Mouse (Mus musculus) adrenal gland, adult (tissue): ENCODE data around the gene Dis3l2.

ENCODE experiments used
- DNase-seq, 2 experiments: peaks; one replicate each; pipeline ENCODE4 v3.0.0; 2022 to 2023; ENCODE audit warnings: low spot score in 1 of 2; ENCODE audit not compliant: inconsistent age in 2 of 2

Gene Dis3l2

DNA sequence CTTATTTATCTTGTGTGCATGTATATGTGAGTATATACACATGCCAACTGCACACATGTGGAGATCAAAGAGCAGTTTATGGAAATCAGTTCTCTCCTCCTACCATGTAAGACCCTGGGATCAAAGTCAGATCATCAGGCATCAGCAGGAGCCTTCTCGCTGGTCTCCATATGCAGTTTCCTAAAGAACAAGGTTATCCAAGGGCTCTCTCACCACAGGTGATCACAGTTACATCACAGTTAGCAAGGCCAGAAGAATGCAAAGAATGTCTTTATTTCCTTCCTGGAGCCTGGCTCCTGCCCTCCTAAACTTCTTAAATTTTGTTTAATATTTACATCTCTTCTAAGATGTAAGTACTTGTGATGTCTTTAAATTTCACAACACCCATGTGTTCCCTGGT is 304.6 kb downstream of the Dis3l2 start:
- DNase-seq, result no peak

DNA sequence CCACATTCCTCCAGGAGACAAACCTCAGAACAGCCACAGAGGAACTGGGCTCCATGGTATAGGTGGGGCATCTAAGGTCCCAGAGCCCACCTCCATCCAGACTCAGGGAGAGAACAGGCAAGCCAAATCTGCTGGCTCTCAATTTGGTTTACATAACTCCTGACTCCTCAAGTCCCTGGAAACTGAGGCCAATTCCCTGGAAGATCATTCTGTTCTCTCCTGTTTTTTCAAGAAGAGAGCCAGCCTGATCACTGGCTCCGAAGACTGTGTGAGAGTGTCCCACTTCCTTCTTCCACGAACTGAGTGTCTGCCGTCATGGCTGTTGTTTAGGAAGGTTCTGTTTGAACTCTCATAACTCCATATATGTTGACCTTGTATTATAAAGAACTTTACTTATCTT is 305.5 kb downstream of the Dis3l2 start:
- DNase-seq, result no peak

DNA sequence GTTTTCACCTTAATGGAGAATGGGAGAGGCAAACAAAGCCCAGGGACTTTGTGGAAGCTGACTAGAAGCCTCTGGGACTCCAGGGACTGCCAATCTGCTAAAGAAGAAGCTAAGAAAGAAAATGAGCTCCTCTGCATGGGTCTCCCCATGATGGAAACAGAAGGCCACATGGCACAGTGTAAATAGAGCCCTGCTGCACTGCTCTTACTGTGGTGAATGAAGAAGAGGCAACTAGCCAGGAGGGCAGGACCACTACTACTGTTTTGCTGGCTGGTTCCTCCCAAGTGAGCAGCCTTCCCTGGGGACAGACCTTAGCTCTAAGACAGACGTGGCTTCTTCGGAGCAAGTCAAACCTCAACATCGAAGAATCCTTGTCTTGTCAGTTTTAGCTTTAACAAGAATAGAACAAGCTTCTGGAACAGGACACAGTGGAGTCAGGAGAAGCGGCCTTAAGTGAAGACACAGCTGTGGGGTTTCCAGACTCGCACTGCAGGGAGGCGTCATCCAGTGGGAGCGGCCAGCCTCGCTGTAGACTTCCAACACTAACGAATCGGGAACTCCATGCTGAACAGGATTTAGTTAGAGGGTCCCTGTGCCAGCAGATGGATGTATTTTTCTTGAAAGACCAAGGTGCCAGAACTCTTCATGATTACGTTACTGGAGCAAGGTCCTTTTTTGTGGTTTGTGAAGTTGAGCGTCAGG is 307.2 kb downstream of the Dis3l2 start:
- DNase-seq, result no peak

DNA sequence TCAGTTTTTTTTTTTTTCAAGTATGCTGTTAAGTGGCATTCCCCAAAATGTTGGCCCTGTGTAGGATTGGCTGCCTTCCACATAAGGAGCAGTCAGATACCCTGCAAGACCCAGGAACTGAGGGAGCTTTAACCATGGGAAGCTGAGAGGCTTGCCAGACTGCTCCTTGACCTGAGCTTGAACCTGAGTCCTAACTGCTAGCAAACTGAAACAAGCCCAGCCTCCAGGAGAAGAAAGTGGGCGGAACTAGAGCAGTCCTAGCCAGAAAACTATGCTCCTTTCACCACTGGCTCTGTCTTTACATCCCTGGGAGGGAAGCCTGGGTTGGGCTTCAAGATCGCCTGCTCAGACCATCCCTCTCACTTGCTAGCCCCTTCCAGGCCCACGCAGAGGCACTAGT is 308.1 kb downstream of the Dis3l2 start:
- no peak for DNase-seq

DNA sequence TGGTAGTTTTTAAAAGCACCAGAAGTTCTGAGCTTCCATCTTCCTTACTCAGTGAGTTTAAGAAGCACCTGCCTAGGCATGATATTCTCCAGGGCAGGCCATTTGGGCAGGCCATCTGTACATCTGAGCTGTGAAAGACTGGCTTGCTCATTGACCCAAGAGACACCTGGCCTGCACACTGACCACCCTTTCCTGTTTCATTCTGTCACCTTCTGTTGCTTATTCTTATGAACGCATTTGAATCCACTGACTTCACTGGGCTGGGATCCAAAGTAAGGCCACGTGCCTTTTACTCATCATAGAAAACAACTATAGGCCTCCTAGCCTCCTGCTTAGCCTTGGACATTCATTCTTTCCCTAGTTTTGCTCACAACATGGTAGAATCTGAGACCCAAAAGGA is 309.0 kb downstream of the Dis3l2 start:
- DNase-seq, result peak in 1 of 2 experiments; percentile 39

DNA sequence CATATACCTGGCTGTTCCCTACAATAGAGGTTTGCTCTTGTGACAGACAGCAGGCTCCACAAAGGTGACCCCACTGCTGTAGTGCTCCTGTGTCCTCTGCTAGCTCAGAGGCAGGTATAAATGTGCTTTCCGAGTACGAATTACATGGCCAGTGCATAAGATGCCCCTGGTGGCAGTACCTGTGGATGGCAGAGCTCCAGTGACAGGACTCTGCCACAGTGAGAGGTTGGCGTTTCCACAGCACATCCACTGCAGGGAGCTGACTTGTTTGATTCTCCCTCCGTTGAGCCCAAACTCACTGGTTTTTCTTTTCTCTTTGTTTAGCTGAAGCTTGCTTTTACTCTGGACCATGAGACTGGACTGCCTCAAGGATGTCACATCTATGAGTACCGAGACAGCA is 317.1 kb downstream of the Dis3l2 start:
- DNase-seq, result no peak

DNA sequence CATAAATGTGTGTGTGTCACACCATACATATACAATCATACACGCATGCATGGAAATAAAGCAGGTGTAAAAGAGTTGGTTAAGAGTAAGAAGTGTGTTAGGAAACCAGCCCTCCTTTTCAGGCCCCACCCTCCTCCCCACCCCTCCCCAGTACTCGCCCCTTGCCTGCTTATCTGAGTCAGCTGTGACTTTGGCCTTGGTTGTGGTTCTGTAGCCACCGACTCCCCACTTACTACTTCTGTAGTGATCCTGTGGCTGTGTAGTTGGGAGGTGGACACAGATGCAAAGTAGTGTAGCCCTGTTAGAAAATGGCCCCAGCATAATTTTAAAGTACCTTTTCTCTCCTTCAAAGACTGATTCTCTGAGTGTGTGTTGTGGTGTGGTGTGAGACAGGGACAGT is 318.0 kb downstream of the Dis3l2 start:
- no peak for DNase-seq

DNA sequence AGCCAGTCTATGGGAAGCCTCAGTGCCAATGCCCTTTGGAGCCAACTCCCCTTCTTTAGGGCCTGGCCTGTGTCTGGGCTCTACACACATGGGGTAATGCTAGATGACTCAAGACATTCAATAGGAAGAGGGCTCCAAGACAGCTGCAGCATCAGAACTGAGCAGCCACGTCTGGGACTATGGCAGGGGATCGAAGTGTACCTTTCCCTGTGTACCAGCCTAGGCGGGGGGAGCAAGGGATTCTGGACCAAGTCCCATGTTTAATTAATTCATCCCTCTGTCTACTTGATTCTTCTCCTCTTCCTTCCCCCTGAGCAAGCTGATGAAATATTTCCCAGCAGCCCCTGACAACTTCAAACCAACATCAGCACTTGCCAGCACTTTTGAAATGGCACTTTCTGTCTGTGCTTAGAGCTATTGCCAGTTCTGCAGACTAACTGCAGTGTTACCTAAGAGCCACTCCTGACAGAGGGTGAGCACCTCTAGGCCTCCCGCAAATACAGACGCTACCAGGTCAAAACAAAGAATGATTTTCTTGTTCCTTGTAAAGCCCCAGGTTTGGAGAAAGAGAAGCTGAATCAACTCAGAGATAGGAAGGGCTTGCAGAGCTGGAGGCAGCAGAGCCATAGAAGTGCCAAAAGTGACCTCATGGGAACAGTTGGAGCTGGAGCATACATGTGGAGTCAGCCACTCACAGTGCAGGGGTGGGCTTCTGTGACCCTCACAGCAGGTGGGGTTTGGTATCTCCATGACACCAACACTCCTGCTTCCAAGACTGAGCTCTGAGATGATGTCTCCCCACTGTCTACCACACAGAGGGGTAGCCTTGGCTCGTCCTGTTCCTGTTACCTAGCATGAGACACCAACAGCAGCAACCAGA is 319.9 kb downstream of the Dis3l2 start:
- DNase-seq, result no peak

DNA sequence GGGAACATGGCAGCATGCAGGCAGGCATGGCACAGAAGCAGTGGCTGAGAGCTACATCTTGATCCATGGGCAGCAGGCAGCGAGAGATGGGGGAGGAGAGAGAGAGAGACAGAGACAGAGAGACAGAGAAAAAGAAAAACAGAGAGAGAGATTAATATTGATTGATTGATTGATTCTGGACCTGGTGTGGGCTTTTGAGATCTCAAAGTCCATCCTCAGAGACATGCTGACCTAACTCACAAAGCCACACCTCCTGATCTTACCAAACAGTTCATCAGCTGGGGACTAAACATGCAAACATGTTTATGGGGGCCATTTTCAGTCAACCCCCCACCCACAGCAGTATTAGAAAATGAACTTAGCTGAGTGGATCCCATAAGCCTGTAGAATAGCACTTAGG is 321.4 kb downstream of the Dis3l2 start:
- DNase-seq, result no peak

DNA sequence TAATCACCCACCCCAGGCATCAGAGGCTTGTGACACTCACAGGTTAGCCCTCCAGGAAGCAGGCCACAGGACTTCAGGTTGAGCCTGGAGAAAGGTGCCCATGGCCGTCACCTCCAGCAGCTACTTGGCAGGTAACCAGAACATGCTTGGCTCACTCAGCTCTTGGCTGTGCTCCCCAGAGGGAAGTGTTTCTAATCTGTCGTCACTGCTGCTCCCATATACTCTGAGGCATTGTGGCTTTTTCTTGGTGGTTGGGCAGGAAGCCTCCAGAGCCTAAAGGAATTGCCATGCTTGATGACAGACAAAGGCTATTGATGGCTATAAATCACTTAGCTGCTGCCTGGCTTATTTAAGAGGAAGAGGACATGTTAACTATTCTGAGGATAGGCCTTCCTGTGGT is 325.2 kb downstream of the Dis3l2 start:
- peak; percentile 38 to 78 for DNase-seq

DNA sequence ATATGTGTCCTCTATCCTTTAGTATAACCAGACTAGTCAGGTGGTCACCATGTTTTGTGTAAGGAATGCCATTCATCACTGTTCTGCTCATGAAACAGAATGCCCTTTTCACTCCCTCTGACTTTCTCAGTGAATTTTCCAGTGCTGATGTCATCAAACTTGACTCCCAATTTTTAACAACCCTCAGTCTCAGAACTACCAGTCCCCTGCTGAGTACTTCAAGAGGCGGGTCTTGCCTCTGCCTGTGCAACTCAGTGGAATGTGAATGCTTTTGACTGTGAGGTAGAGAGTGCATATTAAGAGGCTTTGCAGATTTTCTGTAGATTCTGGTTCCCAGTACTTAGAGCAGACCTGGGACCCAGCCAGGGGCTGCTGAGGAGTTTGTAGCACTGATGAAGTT is 327.0 kb downstream of the Dis3l2 start:
- no peak for DNase-seq

DNA sequence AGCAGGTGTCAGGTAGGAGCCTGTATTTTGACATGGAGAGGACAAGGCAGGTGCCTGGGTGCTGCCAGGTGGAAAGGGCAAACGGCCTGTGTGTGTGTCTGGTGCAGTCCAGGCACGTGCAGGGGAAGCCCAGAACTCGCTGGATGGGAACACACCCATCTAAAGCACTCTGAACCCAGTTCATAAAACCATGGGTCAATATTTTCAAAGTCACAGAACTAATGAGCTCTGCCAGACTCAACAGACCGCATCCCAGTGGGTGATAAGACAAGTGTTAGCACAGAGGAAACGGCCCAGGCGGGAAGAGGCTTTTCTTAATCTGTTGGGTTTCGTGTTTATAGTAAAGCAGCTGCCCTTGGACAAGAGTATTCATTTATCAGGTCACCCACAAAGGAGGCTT is 328.9 kb downstream of the Dis3l2 start:
- DNase-seq, result no peak

DNA sequence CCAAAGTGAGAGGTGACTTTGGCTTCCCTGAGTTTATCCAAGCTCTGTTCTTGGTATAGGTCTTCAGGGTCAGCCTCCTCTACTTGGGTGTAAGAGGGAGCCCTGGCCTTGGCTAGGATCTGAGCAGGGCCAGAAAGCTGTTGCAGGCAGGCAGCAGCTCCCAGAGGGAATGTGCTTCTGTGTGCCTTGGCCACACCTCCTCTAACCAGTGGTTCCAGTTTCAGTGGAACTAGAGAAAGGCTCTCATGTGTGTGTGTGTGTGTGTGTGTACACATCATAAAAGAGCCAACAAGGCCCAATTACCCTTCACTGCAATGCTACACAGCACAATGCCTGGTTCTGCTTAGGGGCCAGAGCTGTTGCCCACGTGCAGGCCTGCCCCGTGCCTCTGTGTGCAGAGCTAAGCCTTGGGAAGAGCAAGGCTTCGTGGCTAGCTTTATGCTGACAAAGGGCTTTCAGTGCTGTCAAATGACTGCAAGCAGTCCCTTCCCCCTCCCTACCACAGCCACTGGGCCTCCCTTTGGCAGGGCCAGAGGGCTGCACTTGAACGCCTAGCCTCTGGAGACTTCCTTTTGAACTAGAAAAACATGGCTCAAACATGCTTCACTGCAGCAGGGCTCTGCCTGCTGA is 332.0 kb downstream of the Dis3l2 start:
- DNase-seq, result peak; percentile 43 to 82

DNA sequence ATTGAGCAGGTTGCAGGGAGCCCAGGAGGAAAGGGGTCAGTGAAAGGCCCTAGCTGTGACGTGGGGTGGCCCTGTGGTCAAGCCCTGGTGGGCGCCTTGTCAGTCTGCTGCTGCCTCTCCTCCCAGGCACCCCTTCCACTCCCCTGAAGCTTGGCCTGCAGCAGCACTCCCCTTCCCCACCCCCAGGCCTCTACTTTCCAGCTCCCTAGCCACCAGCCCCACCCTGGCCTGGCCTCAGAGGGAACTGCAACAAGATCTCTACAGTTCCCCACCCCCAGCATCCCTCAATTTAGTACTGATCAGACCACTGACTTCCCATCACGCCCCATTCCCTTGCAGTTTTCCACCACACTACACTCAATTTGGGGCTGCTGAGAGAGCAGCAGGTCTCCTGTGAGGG is 332.7 kb downstream of the Dis3l2 start:
- no peak for DNase-seq

DNA sequence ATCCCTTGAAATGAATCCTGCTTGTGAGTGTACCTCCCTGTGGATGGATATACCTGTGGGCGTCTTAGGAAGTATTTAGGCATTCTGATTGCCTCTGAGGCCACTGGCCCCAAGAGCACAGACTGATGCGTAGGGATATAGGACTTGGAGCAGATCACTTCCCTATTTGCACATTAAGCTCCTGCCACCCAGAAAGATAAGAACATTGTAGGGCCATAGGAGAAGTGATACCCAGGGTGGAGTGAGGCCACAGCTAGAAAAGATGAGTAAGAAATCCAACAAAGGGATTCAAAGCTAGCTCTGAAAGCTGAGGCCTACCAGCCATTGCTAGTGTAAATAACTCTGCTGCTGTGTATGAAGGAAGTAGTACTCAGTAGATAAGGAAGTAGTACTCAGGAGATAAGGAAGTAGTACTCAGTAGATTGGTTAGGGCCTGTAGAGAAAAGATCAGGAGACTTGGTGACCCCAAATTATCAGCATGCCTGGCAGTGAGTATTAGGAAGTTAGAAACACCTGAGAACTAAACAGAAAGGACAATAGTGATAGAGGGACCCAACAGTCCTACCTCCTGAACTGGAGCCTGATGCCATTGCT is 335.0 kb downstream of the Dis3l2 start:
- no peak for DNase-seq

DNA sequence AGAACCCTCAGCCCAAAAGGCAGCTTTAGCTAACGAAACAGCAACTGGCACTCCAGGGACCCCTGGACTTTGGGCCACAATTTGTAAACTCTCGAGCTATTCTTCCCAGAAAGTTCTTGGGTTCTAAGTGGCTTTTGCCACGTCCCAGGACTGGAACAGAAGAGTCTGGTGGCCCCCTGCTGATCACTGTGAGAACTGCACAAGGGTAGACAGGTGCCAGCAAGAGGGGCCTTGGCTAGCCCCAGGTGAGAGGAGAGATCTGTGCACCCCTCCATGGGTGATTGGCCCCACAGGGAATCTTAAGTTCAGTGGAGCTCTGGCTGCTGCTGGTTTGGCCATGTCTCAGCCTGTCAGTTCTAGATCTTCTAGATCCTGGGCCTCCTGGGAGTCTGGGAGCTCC is 337.5 kb downstream of the Dis3l2 start:
- DNase-seq, result peak; percentile 70 to 93

DNA sequence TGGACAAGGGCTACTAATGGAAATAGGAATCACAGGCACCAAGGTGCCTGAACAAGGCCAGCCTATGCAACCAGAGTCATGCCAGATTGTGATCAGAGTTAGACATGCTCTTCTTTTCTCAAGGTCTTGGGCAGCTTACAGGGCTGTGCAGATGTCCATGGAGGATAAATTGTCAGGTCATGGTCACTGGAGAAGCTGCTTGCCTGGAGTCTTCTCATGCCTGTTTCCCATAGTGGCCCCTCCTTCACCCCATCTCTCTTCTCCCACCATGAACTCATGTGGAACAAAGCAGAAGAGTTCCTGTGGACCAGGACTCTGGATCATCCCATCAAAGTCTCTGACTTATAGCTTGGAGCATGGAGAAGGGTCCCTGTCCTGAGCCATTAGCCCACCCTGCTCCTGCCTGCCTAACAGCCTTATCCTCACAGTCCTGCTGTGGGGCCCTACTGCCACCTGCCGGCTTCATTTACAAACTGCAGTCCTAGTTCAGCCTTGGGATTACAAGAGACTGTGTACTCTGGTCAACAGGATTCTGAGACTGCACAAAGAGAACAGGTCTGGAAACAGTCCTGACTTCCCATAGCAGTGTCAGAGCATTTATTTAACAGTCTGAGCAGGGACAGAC is 338.3 kb downstream of the Dis3l2 start:
- DNase-seq, result peak; percentile 78 to 94

DNA sequence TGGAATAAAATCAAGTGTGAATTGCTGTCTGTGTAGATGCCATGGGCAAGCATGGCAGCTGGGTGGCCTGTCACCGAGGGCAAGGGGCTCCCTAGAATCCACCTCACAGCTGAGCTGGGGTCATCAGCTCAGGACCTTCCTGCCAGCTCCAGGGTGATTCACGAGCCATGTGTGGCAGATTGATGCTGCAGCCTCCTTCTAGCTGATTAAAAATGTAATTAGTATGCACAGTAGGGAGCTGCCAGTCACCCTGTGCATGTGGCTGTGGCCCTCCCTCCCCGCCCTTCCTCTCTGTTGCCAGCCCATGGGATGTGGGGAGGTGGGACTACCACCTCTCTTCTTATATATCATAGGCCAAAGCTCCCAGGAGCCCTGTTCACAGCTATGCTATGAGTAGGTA is 346.5 kb downstream of the Dis3l2 start:
- no peak for DNase-seq

DNA sequence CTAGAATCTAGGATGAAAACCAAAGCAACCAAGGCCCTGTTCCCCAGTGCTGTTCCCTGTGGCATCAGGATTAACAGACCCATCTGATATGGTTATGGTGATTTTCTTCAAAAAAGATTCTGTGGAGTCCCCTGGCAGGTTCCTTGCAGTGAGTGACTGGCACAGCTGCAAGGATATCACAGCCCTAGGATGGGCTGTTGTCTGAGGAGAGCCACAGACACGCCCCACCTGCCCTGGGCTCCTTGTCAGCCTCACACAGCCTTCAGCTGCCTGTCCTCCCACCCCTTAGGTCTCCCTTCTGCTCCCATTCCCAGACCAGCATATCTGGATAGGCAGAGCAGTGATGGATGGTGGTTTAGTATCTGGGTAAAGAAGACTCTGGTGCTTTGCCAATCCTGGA is 347.1 kb downstream of the Dis3l2 start:
- DNase-seq, result no peak

DNA sequence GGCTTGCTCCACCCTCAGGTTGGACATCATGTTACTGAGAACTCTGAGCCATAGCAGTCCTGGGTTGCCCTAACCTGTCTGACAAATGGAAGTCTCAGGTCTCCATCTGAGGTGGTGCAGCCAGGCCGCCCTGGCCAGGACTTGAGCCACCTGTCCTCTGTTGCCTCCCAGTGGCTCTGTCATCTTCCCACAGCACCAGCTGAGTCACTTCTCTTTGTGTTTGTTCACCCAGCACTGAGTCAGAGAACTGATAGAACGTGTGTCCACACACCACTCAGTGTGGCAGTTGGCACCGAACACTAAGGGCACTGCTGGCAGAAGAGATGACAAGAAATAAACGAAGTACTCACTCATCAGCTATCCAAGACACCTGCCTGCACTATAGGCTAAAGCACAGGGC is 347.8 kb downstream of the Dis3l2 start:
- peak; percentile 27 to 61 for DNase-seq

DNA sequence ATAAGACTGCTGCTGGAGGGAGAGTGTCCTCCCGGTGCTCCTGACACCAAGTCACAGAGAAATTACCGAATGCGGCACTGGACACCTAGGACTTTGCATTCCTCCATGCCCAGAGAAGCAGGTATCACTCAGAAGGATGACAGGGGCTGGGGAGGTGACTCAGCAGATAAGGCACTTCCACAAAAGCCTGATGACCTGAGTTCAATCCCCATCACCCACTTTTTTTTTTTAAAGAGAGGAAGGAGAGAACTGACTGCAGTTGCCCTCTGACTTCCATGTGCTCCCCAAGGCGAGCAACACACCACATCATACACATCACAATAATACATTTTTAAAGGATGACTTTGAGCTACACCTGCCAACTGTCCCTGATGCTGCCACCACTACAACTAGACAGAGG is 353.5 kb downstream of the Dis3l2 start:
- no peak for DNase-seq
